Mouse (Mus musculus) R1 (cell line): ENCODE data around the gene Galm.

Source experiments
- DNase-seq: peaks from one replicate; pipeline ENCODE4 v3.0.0-alpha.2; 2018; ENCODE audit warnings: low read depth, low spot score

Gene Galm

GRCm38 (mm10) chr17:80127331-80128251 is at the start of gene Galm:
Gene Galm, plus strand, starts transcription at chr17:80127471.
- peak; percentile 75 for DNase-seq

GRCm38 (mm10) chr17:80078726-80079125 is 48.5 kb upstream of the Galm start:
- DNase-seq = no peak

- no peak for DNase-seq
Measured at GRCm38 (mm10) chr17:80083223-80083622, 44.0 kb upstream of the Galm start.

- DNase-seq = no peak
Measured at GRCm38 (mm10) chr17:80084424-80084823, 42.8 kb upstream of the Galm start.

GRCm38 (mm10) chr17:80086591-80086990 is 40.7 kb upstream of the Galm start:
- DNase-seq = no peak

GRCm38 (mm10) chr17:80088168-80088567 is 39.1 kb upstream of the Galm start:
- no peak for DNase-seq

GRCm38 (mm10) chr17:80090551-80090950 is 36.7 kb upstream of the Galm start:
- DNase-seq = no peak

- DNase-seq = peak; percentile 47
Measured at GRCm38 (mm10) chr17:80091879-80092549, 35.3 kb upstream of the Galm start.

GRCm38 (mm10) chr17:80095254-80095899 is 31.9 kb upstream of the Galm start:
- no peak for DNase-seq

GRCm38 (mm10) chr17:80096043-80096719 is 31.1 kb upstream of the Galm start:
- DNase-seq = peak; percentile 87

- no peak for DNase-seq
Measured at GRCm38 (mm10) chr17:80096720-80097114, 30.6 kb upstream of the Galm start.

GRCm38 (mm10) chr17:80097221-80097620 is 30.1 kb upstream of the Galm start:
- DNase-seq = peak; percentile 26

- DNase-seq = no peak
Measured at GRCm38 (mm10) chr17:80099823-80100222, 27.4 kb upstream of the Galm start.

GRCm38 (mm10) chr17:80105348-80105978 is 21.8 kb upstream of the Galm start:
- DNase-seq = no peak

GRCm38 (mm10) chr17:80112665-80113305 is 14.5 kb upstream of the Galm start:
- DNase-seq = no peak

- no peak for DNase-seq
Measured at GRCm38 (mm10) chr17:80113468-80113867, 13.8 kb upstream of the Galm start.

GRCm38 (mm10) chr17:80120396-80120795 is 6.9 kb upstream of the Galm start:
- no peak for DNase-seq

- no peak for DNase-seq
Measured at GRCm38 (mm10) chr17:80121833-80122232, 5.4 kb upstream of the Galm start.

- DNase-seq = no peak
Measured at GRCm38 (mm10) chr17:80124985-80125750, 2.1 kb upstream of the Galm start.

- no peak for DNase-seq
Measured at GRCm38 (mm10) chr17:80126166-80126565, 1.1 kb upstream of the Galm start.
